ENCODE assay signal across 8 mouse cellular contexts in the genomic region with DNA sequence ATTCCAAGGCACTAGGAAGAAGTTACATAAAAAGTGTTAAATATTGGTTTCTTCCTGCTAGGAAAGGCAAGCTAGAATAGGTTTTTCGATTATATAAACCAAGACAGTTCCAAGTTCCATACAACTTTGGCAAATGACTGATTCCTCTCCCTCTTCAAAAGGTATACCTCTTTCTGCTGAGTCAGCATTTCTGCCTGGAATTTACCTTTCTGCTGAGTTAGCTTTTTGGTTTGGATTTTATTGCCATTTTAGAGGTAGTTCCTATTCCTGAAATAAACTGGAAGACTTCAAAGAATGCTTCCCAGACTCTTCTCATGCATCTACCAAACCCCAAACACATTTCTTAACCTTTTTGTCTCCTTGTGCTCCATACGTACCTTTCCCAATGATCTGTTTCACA. TPM values are rescaled to one million over a fixed set of nuclear protein-coding genes. Genes with fewer than 3 reads are reported as not detected.
DNase-seq lines count a peak whose midpoint lies in the region; ATAC-seq and TF ChIP-seq lines count a peak whose summit lies in the region.

No protein-coding gene starts in this region.

- intact Hi-C loops in heart, postnatal 14 days (cut with DNase I) = no loop called here

- no peak for DNase-seq in heart, postnatal 14 days
- no peak for DNase-seq in ES-E14 (ENCODE audit: low read depth, low spot score)
- no peak for DNase-seq in hindbrain, embryonic 10.5 days (ENCODE audit: low spot score)
- no peak for DNase-seq in liver, postnatal 0 days
- DNase-seq in gastrocnemius, postnatal 4 days (ENCODE audit: low spot score in 2 of 2) = no peak
- no peak for DNase-seq in thymus, postnatal 36 days

- H3K36me3 ChIP-seq in heart, embryonic 15.5 days = no peaks in the 10 kb centered on the region
- no peaks in the 10 kb centered on the region for H3K36me3 ChIP-seq in ES-E14 (ENCODE audit: control insufficient read depth, insufficient read depth, low read length, poor library complexity, severe bottlenecking)
- H3K36me3 ChIP-seq in hindbrain, embryonic 10.5 days = no peaks in the 10 kb centered on the region
- H3K36me3 ChIP-seq in liver, postnatal 0 days (replicated peaks; ENCODE audit: insufficient read depth, low read length) = 0 out of 2 replicates have a peak, but pooled peaks cover 2% of the 10 kb centered on the region

- peak overlapping the region; percentile 59 for H3K4me2 ChIP-seq in heart, embryonic 15.5 days
- peak overlapping the region; percentile 83 for H3K4me2 ChIP-seq in liver, postnatal 0 days (ENCODE audit: low read depth, low read length)

- H3K9me3 ChIP-seq in heart, embryonic 15.5 days (replicated peaks) = no peaks in the 10 kb centered on the region
- no peaks in the 10 kb centered on the region for H3K9me3 ChIP-seq in ES-E14 (ENCODE audit: control insufficient read depth, insufficient read depth, low read depth, low read length)
- H3K9me3 ChIP-seq in hindbrain, embryonic 10.5 days = no peaks in the 10 kb centered on the region
- H3K9me3 ChIP-seq in liver, postnatal 0 days (ENCODE audit: low read length) = no peaks in the 10 kb centered on the region

- no peak for TF ChIP-seq EP300 in liver, postnatal 0 days (IDR thresholded peaks at IDR 0.05; ENCODE audit: low read depth)

- no peak for TF ChIP-seq CTCF in liver, postnatal 0 days (IDR thresholded peaks at IDR 0.05; ENCODE audit: low read depth)

- in situ Hi-C loops in ES-E14 (cut with MboI; ENCODE audit: low sequenced_read_pairs in 2 of 2, unreplicated experiment in 2 of 2) = no loop called here

- H3K4me1 ChIP-seq in heart, embryonic 15.5 days (replicated peaks) = peaks cover 8% of the 10 kb centered on the region
- peaks cover 0 to 6% of the 10 kb centered on the region in 2 experiments; a peak in 1 of 4 replicates for H3K4me1 ChIP-seq in ES-E14 (ENCODE audit: control insufficient read depth in 2 of 2, insufficient read depth in 2 of 2, low read length in 2 of 2, poor library complexity in 1 of 2)
- peaks cover 23% of the 10 kb centered on the region for H3K4me1 ChIP-seq in hindbrain, embryonic 10.5 days (replicated peaks)
- H3K4me1 ChIP-seq in liver, postnatal 0 days (ENCODE audit: insufficient read depth) = peaks cover 13% of the 10 kb centered on the region

- peak overlapping the region; percentile 85 for H3K4me3 ChIP-seq in heart, embryonic 15.5 days
- no peak overlapping the region for H3K4me3 ChIP-seq in ES-E14 (ENCODE audit: insufficient read depth in 1 of 2, low read depth in 1 of 2, low read length in 2 of 2, poor library complexity in 1 of 2, severe bottlenecking in 1 of 2)
- peak overlapping the region; percentile 94 for H3K4me3 ChIP-seq in hindbrain, embryonic 10.5 days
- peak overlapping the region; percentile 83 for H3K4me3 ChIP-seq in liver, postnatal 0 days (ENCODE audit: low read depth, low read length)

- peak overlapping the region; percentile 2; the same call in 1 of the 2 replicates for H3K9ac ChIP-seq in heart, embryonic 15.5 days
- H3K9ac ChIP-seq in ES-E14 (ENCODE audit: insufficient read depth, low read depth, low read length, poor library complexity, severe bottlenecking) = no peak overlapping the region
- no peak overlapping the region for H3K9ac ChIP-seq in liver, postnatal 0 days (replicated peaks)

- no peaks in the 10 kb centered on the region for H3K27me3 ChIP-seq in heart, embryonic 15.5 days
- H3K27me3 ChIP-seq in hindbrain, embryonic 10.5 days (ENCODE audit: insufficient read depth, poor library complexity, severe bottlenecking) = no peaks in the 10 kb centered on the region
- H3K27me3 ChIP-seq in liver, postnatal 0 days (ENCODE audit: insufficient read depth, low read length) = no peaks in the 10 kb centered on the region

- 71% methylated on average over 2 of the region's 2 CpGs for WGBS in heart, embryonic 15.5 days
- 90% methylated on average over 2 of the region's 2 CpGs for WGBS in hindbrain, embryonic 10.5 days
- WGBS in liver, postnatal 0 days (ENCODE audit: insufficient replicate concordance) = 63% methylated on average over 2 of the region's 2 CpGs

- ATAC-seq in heart, embryonic 15.5 days (replicated peaks; ENCODE audit: insufficient number of reproducible peaks, insufficient read depth, low FRiP score, low read depth) = no peak
- ATAC-seq in liver, postnatal 0 days = no peak
- ATAC-seq in activated CD4-positive, CD25-positive, alpha-beta regulatory T cell, adult 4 months = no peak

- no peak overlapping the region for H3K27ac ChIP-seq in heart, embryonic 15.5 days
- H3K27ac ChIP-seq in ES-E14 (ENCODE audit: insufficient read depth, low read depth, low read length, poor library complexity, severe bottlenecking) = no peak overlapping the region
- no peak overlapping the region for H3K27ac ChIP-seq in hindbrain, embryonic 10.5 days
- no peak overlapping the region for H3K27ac ChIP-seq in liver, postnatal 0 days (ENCODE audit: low read depth)

TF ChIP-seq in ES-E14, 5 proteins besides CTCF, POLR2A, EP300 and RAD21:
- TF ChIP-seq CHD2 (IDR thresholded peaks at IDR 0.05; ENCODE audit: low read depth, low read length) (no peak), MAFK (IDR thresholded peaks at IDR 0.05; ENCODE audit: insufficient read depth, low read depth, low read length) (peak; percentile 100), HCFC1 (IDR thresholded peaks at IDR 0.05; ENCODE audit: borderline replicate concordance, insufficient read depth, low read length) (no peak), ZNF384 (IDR thresholded peaks at IDR 0.05; ENCODE audit: low read depth, low read length) (no peak)

RNA-seq across cellular contexts. Expression of a gene that starts 1.9 kb away (rescaled TPM):
- polyA plus RNA-seq in heart, embryonic 15.5 days (2015; fragmentation: Nextera tagmentation; extraction: Ambion mirVana) = 17.0 and 19.7 TPM in 2 replicates
- total RNA-seq in heart, postnatal 14 days (2021) = 10 to 100 TPM in 1 of 2 experiments, 1 to 10 TPM in 1; 8.8 to 10.3 TPM
- total RNA-seq in ES-E14 (2012; rRNA removed) = 7.7 and 8.6 TPM in 2 replicates
- polyA plus RNA-seq in hindbrain, embryonic 10.5 days (2016; fragmentation: Nextera tagmentation; extraction: Ambion mirVana) = 14.7 and 16.6 TPM in 2 replicates
- polyA plus RNA-seq in liver, postnatal 0 days (2015; fragmentation: Nextera tagmentation; extraction: Ambion mirVana) = 9.7 and 10.9 TPM in 2 replicates
- 10 to 100 TPM; 23.0 to 26.9 TPM for polyA plus RNA-seq in activated CD4-positive, CD25-positive, alpha-beta regulatory T cell, adult 4 months (2017; shearing (Covaris generic))
- total RNA-seq in gastrocnemius, postnatal 4 days (2021) = 1 to 10 TPM; 5.3 to 5.7 TPM

RNA-seq across cellular contexts. Expression of a gene that starts 2.1 kb away (rescaled TPM):
- polyA plus RNA-seq in heart, embryonic 15.5 days (2015; fragmentation: Nextera tagmentation; extraction: Ambion mirVana) = 43.2 and 44.8 TPM in 2 replicates
- 100 to 1,000 TPM in 1 of 2 experiments, 10 to 100 TPM in 1; 90.2 to 117 TPM for total RNA-seq in heart, postnatal 14 days (2021)
- total RNA-seq in ES-E14 (2012; rRNA removed) = 32.0 and 38.8 TPM in 2 replicates
- 35.8 and 40.3 TPM in 2 replicates for polyA plus RNA-seq in hindbrain, embryonic 10.5 days (2016; fragmentation: Nextera tagmentation; extraction: Ambion mirVana)
- 8.1 and 10.1 TPM in 2 replicates for polyA plus RNA-seq in liver, postnatal 0 days (2015; fragmentation: Nextera tagmentation; extraction: Ambion mirVana)
- polyA plus RNA-seq in activated CD4-positive, CD25-positive, alpha-beta regulatory T cell, adult 4 months (2017; shearing (Covaris generic)) = 10 to 100 TPM; 29.4 to 30.9 TPM
- total RNA-seq in gastrocnemius, postnatal 4 days (2021) = 10 to 100 TPM; 10.1 to 12.8 TPM

Comparison
In these comparisons a context has a peak if more than half of its experiments do, and no peak if none do; other contexts are left out.
1. H3K4me3 ChIP-seq: peak in heart, embryonic 15.5 days (single experiment), hindbrain, embryonic 10.5 days (single experiment) and liver, postnatal 0 days (single experiment); none in ES-E14 (0 of 2).